ENCODE assay signal across 20 mouse cellular contexts in genomic region chr6:52544376-52544775, GRCm38 (mm10).
DNase-seq lines count a peak whose midpoint lies in the region; ATAC-seq and TF ChIP-seq lines count a peak whose summit lies in the region.
"Had no signal": no experiment of that assay in that cellular context is flagged by ENCODE, and none has a peak within 500 bp of the region (broad histone marks: within the 10 kb centered on the region; RNA-seq: fewer than 3 reads in every experiment).

No protein-coding gene starts in this region.

- intact Hi-C loops in heart, postnatal 36 days (cut with DNase I) = no loop called here
- intact Hi-C loops in gastrocnemius, postnatal 14 days (cut with DNase I; ENCODE audit: low total_unique reads) = no loop called here

- WGBS in heart, postnatal 0 days = 38% methylated on average over 4 of the region's 4 CpGs
- WGBS in kidney, embryonic 15.5 days = 34% methylated on average over 4 of the region's 4 CpGs
- WGBS in hindbrain, embryonic 14.5 days = 65% methylated on average over 4 of the region's 4 CpGs
- 65% methylated on average over 4 of the region's 4 CpGs for WGBS in midbrain, embryonic 11.5 days

- no peak for TF ChIP-seq POLR2A in brain, embryonic 14.5 days (IDR thresholded peaks at IDR 0.05; ENCODE audit: borderline replicate concordance, extremely low read depth, insufficient read depth, insufficient read length, poor library complexity, severe bottlenecking)

- no peak for ATAC-seq in heart, postnatal 0 days (ENCODE audit: insufficient read depth, low read depth)
- ATAC-seq in kidney, embryonic 15.5 days (replicated peaks; ENCODE audit: low FRiP score) = no peak
- no peak for ATAC-seq in hindbrain, embryonic 14.5 days (ENCODE audit: low FRiP score)
- no peak for ATAC-seq in midbrain, embryonic 11.5 days (ENCODE audit: low FRiP score)
- ATAC-seq: forebrain, embryonic 16.5 days; hindbrain, postnatal 0 days; liver, postnatal 0 days had no signal

- no peak overlapping the region for H3K9ac ChIP-seq in heart, postnatal 0 days (replicated peaks; ENCODE audit: low read depth, low read length)
- no peak overlapping the region for H3K9ac ChIP-seq in kidney, embryonic 15.5 days
- no peak overlapping the region for H3K9ac ChIP-seq in hindbrain, embryonic 14.5 days
- H3K9ac ChIP-seq in midbrain, embryonic 11.5 days (ENCODE audit: low read length) = no peak overlapping the region
- H3K9ac ChIP-seq: liver, postnatal 0 days; neural tube, embryonic 15.5 days had no signal

- no peak for TF ChIP-seq CTCF in heart, postnatal 0 days (IDR thresholded peaks at IDR 0.05; ENCODE audit: low read depth)
- TF ChIP-seq CTCF in brain, embryonic 14.5 days (IDR thresholded peaks at IDR 0.05; ENCODE audit: borderline replicate concordance, extremely low read depth, insufficient read depth, insufficient read length) = no peak

- no peak overlapping the region for H3K4me2 ChIP-seq in heart, postnatal 0 days (ENCODE audit: low read depth, low read length)
- H3K4me2 ChIP-seq in kidney, embryonic 15.5 days = no peak overlapping the region
- H3K4me2 ChIP-seq in hindbrain, embryonic 14.5 days (replicated peaks) = no peak overlapping the region
- no peak overlapping the region for H3K4me2 ChIP-seq in midbrain, embryonic 11.5 days
- H3K4me2 ChIP-seq: neural tube, embryonic 15.5 days had no signal

- peak; percentile 11 for DNase-seq in heart, postnatal 0 days (ENCODE audit: low spot score)
- DNase-seq in heart, postnatal 36 days = no peak
- DNase-seq in kidney, postnatal 4 days = peak; percentile 42 to 52
- DNase-seq in brain, embryonic 14.5 days (ENCODE audit: low read depth) = peak; percentile 52
- DNase-seq in gastrocnemius, postnatal 14 days = peak; percentile 19
- DNase-seq in hindbrain, embryonic 14.5 days (ENCODE audit: low spot score) = no peak
- DNase-seq in midbrain, embryonic 11.5 days (ENCODE audit: low spot score, missing footprints) = no peak
- DNase-seq: adrenal gland, adult 2 months; layer of hippocampus, adult 9-11 months; liver; liver, postnatal 0 days; midbrain, embryonic 14.5 days; right cerebral cortex, postnatal 4 days; thymus, adult 18-20 months had no signal

- peaks cover 26% of the 10 kb centered on the region for H3K36me3 ChIP-seq in heart, postnatal 0 days (replicated peaks; ENCODE audit: control insufficient read depth, insufficient read depth, low read length)
- H3K36me3 ChIP-seq in kidney, embryonic 15.5 days = peaks cover 34% of the 10 kb centered on the region
- peaks cover 23% of the 10 kb centered on the region for H3K36me3 ChIP-seq in hindbrain, embryonic 14.5 days (replicated peaks; ENCODE audit: control insufficient read depth, insufficient read depth)
- no peaks in the 10 kb centered on the region for H3K36me3 ChIP-seq in midbrain, embryonic 11.5 days (ENCODE audit: control insufficient read depth, insufficient read depth, low read length)

- H3K4me1 ChIP-seq in heart, postnatal 0 days (ENCODE audit: control insufficient read depth, insufficient read depth) = peaks cover 9% of the 10 kb centered on the region; the same call in 1 of the 2 replicates
- peaks cover 4% of the 10 kb centered on the region; the same call in 1 of the 2 replicates for H3K4me1 ChIP-seq in kidney, embryonic 15.5 days
- H3K4me1 ChIP-seq in hindbrain, embryonic 14.5 days (replicated peaks; ENCODE audit: control insufficient read depth, insufficient read depth, low read length) = no peaks in the 10 kb centered on the region
- peaks cover 2% of the 10 kb centered on the region; the same call in 1 of the 2 replicates for H3K4me1 ChIP-seq in midbrain, embryonic 11.5 days (ENCODE audit: control insufficient read depth, insufficient read depth, low read length)

- no peak for TF ChIP-seq EP300 in heart, postnatal 0 days (IDR thresholded peaks at IDR 0.05; ENCODE audit: low read depth)

- H3K9me3 ChIP-seq in heart, postnatal 0 days (replicated peaks; ENCODE audit: control insufficient read depth, low read length) = no peaks in the 10 kb centered on the region
- H3K9me3 ChIP-seq in kidney, embryonic 15.5 days (replicated peaks) = no peaks in the 10 kb centered on the region
- H3K9me3 ChIP-seq in hindbrain, embryonic 14.5 days (ENCODE audit: control insufficient read depth, low read length) = no peaks in the 10 kb centered on the region
- no peaks in the 10 kb centered on the region for H3K9me3 ChIP-seq in midbrain, embryonic 11.5 days (ENCODE audit: control insufficient read depth, low read length)
- H3K9me3 ChIP-seq: neural tube, embryonic 15.5 days had no signal

- H3K4me3 ChIP-seq in heart, postnatal 0 days (ENCODE audit: low read depth, low read length) = no peak overlapping the region
- no peak overlapping the region for H3K4me3 ChIP-seq in kidney, embryonic 15.5 days (replicated peaks)
- no peak overlapping the region for H3K4me3 ChIP-seq in hindbrain, embryonic 14.5 days (replicated peaks; ENCODE audit: low read length)
- no peak overlapping the region for H3K4me3 ChIP-seq in midbrain, embryonic 11.5 days (ENCODE audit: low read depth, low read length)
- H3K4me3 ChIP-seq: myocyte; neural tube, embryonic 15.5 days had no signal

- no peaks in the 10 kb centered on the region for H3K27me3 ChIP-seq in heart, postnatal 0 days (ENCODE audit: control insufficient read depth, insufficient read depth, low read length)
- no peaks in the 10 kb centered on the region for H3K27me3 ChIP-seq in kidney, embryonic 15.5 days
- H3K27me3 ChIP-seq in hindbrain, embryonic 14.5 days (ENCODE audit: control insufficient read depth, insufficient read depth, low read length) = no peaks in the 10 kb centered on the region
- no peaks in the 10 kb centered on the region for H3K27me3 ChIP-seq in midbrain, embryonic 11.5 days (ENCODE audit: control insufficient read depth, insufficient read depth, low read length)
- H3K27me3 ChIP-seq: neural tube, embryonic 15.5 days had no signal

- no peak overlapping the region for H3K27ac ChIP-seq in heart, postnatal 0 days (ENCODE audit: low read depth)
- H3K27ac ChIP-seq in kidney, embryonic 15.5 days = no peak overlapping the region
- H3K27ac ChIP-seq in hindbrain, embryonic 14.5 days = no peak overlapping the region
- H3K27ac ChIP-seq in midbrain, embryonic 11.5 days (ENCODE audit: low read depth, low read length) = no peak overlapping the region
- H3K27ac ChIP-seq: hindbrain, postnatal 0 days; macrophage; neural tube, embryonic 15.5 days had no signal

Comparison
In these comparisons a context has a peak if more than half of its experiments do, and no peak if none do; other contexts are left out.
1. DNase-seq: peak in heart, postnatal 0 days (single experiment), kidney, postnatal 4 days (2 of 2), brain, embryonic 14.5 days (single experiment) and gastrocnemius, postnatal 14 days (single experiment); none in heart, postnatal 36 days (0 of 2), hindbrain, embryonic 14.5 days (single experiment) and midbrain, embryonic 11.5 days (single experiment).